Mouse (Mus musculus) CD4-positive, CD25-positive, alpha-beta regulatory T cell, adult 4 months (primary cell): Measurements from ENCODE around the gene Creld2. TPM values are rescaled to one million over a fixed set of nuclear protein-coding genes. Genes with fewer than 3 reads are reported as not detected.

Experiments used
- ATAC-seq: one replicate; pipeline ENCODE4 v1.8.0; 2017
- polyA plus RNA-seq, 2 experiments: library from polyadenylated mRNA; unstranded; fragments of 100-300 nt; shearing (Covaris generic); gene quantifications; one replicate each; pipeline ENCODE4 v1.2.1; 2017

The Creld2 gene
- polyA plus RNA-seq, 2 experiments from 2014 or later: 24.7 to 25.1 TPM

GRCm38 (mm10) chr15:88868024-88868742 is 48.7 kb downstream of the Creld2 start:
- no peak for ATAC-seq

- ATAC-seq: no peak
Observed at GRCm38 (mm10) chr15:88870418-88871185, 51.2 kb downstream of the Creld2 start.

GRCm38 (mm10) chr15:88874061-88874460 is 54.6 kb downstream of the Creld2 start:
- no peak for ATAC-seq

GRCm38 (mm10) chr15:88874477-88874876 is 55.0 kb downstream of the Creld2 start:
- ATAC-seq: no peak

GRCm38 (mm10) chr15:88875625-88876081 is 56.2 kb downstream of the Creld2 start:
- no peak for ATAC-seq

Other genes starting within 250 kb of the Creld2 start
- not detected for gene Zdhhc25, start 219.3 kb upstream of the Creld2 start, polyA plus RNA-seq
- 10 to 100 TPM; 19.2 to 19.6 TPM for gene Brd1, start 85.4 kb upstream of the Creld2 start, polyA plus RNA-seq
- gene Zbed4, start 68.0 kb upstream of the Creld2 start, polyA plus RNA-seq: 1 to 10 TPM; 4.7 to 4.9 TPM
- 10 to 100 TPM; 17.1 to 23.5 TPM for gene Alg12, start 328 bp upstream of the Creld2 start, polyA plus RNA-seq
- gene Pim3, start 42.5 kb downstream of the Creld2 start, polyA plus RNA-seq: 1 to 10 TPM; 1.5 to 4.3 TPM
- not detected for gene Ttll8, start 134.8 kb downstream of the Creld2 start, polyA plus RNA-seq
- not detected for gene Mlc1, start 159.4 kb downstream of the Creld2 start, polyA plus RNA-seq
- not detected for gene Mov10l1, start 163.3 kb downstream of the Creld2 start, polyA plus RNA-seq
- not detected for gene Panx2, start 240.1 kb downstream of the Creld2 start, polyA plus RNA-seq